Mouse (Mus musculus) kidney, postnatal 36 days (tissue): ENCODE data around the gene Irx2.
A peak's percentile ranks its signal among the peaks of the same experiment; 100 is the strongest.

Experiments
- DNase-seq, 2 experiments: peaks; one replicate each; pipeline ENCODE4 v3.0.0; 2021 to 2022; ENCODE audit warnings: mixed read lengths in 2 of 2

Irx2 gene

DNA sequence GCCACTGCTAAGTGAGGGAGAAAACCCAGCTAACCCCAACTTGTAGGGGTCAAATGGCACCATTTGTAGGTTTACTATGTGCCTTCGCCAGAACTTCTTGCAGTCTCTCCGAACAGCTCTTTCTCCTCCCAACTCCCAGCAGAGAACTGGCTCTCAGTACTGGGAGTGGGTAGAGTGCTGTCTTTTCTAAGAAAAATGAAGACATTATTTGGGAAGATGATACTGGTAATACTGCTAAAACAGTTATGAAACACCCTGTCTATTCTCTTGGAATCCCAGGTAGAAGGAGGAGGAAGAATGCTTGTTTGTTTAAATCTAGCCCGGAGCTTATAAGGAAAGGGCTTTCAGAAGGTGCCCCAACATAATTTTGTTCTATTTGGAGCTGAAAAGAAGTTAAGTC is 8.9 kb downstream of the Irx2 start:
- DNase-seq, result no peak

- DNase-seq, result no peak
Measured at GRCm38 (mm10) chr13:72638401-72639130, 9.9 kb downstream of the Irx2 start.

GRCm38 (mm10) chr13:72639441-72640130 is 11.0 kb downstream of the Irx2 start:
- DNase-seq, result peak in 1 of 2 experiments; percentile 45

DNA sequence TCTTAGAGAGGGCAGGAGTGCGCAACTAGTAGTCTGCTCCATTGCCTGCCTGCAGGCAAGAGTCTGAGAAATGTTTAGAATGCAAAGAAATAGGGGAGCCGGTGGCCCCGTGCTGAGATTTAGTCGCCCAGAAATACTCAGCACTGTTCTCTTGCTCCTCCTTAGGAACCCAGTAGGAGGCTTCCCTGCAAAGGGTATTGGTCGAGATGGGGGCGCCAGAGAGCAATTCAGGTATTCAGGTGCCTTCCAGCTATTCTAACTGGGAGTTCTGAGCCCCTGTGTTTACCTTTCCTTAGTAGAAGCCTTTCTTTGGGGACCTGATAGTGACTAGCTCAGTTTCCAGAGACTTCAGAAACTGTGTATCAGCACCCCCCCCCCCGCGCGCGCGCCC is 11.5 kb downstream of the Irx2 start:
- peak; percentile 53 to 87 for DNase-seq

- DNase-seq, result no peak
Measured at GRCm38 (mm10) chr13:72656447-72656846, 27.8 kb downstream of the Irx2 start.

DNA sequence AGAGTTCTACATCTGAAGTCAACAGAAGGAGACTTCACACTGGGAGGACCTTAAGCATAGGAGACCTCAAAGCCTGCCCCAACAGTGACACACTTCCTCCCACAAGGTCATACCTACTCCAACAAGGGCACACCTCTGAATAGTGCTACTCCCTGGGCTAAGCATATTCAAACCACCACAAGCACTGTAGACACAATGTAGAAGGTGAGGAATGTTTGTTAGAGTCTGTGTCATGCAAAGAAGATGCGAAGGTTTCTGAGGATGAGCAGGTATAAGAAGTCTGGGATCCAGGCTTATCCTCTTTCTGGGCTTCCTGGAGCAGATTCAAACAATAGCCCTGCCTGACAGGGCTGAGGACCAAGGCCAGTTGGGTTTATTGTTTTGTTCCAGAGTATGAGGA is 47.2 kb downstream of the Irx2 start:
- no peak for DNase-seq
